Mouse (Mus musculus): ENCODE measurements around the gene Tbc1d10a.

GRCm38 (mm10) chr11:4166467-4167090, 20.0 kb upstream of the Tbc1d10a start:
- TF ChIP-seq CTCF (IDR thresholded peaks at IDR 0.05; ENCODE audit: borderline replicate concordance, control insufficient read depth, extremely low read depth, insufficient read depth, low read length, poor library complexity) (no peak), POLR2A (IDR thresholded peaks at IDR 0.05; ENCODE audit: control insufficient read depth, extremely low read depth, insufficient read depth, low read length, poor library complexity) (no peak)

Measured in thymus, adult 2 months (tissue).